Mouse (Mus musculus): ENCODE results near the gene Elavl4.

DNA sequence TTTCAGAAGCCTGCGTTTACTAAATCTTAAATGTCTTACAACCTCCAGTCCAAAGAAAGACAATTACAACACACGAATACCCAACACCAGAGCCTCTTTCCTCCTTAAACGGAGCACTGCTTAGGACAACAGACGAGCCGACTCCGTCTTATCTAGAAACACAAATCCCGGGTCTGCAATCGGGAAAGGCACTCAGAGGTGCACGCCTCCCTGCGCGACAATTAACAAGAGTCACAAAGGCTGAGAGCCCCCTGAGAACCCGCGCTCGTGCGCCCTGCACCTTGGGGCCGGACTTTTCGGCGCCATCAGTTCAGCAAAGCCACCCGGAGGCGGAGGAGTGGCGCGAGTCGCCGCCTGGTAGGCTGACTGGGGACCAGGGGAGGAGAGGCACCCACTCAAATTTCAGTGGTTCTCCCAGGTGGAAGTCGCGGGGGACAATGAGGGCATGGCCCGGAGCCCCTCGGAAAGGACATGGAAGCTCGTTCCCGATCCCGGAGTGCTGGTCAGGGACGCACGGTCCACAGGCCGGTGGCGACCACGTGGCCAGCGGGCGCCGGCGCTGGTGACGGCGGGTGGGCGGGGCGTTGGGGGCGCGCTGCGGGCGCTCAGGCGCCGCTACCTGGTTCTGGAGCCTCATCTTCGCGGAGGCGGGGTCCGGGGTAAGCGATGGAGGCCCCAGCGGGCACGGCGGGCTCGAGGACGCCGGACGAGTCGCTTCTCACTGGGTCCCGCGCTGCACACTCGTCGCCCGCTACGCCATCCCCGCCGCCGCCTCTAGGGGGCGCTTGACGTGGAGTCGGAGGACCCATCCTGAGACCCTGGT lies at the start of gene Elavl4:
- TF ChIP-seq POLR2A (IDR thresholded peaks at IDR 0.05; ENCODE audit: extremely low read depth, insufficient read depth, low read length) (peak; percentile 53; the same call in 1 of the 2 replicates), CTCF (IDR thresholded peaks at IDR 0.05; ENCODE audit: extremely low read depth, insufficient read depth, low read length) (peak; percentile 37)
